Mouse (Mus musculus) heart, postnatal 10 days (tissue): ENCODE results near the gene Rtl8b. TPM values are rescaled to one million over a fixed set of nuclear protein-coding genes. Genes with fewer than 3 reads are reported as not detected.
"Not testable (repeated sequence)": the region's sequence is repeated elsewhere in the genome, so short reads cannot be mapped to it uniquely, and the experiment has no call there.

ENCODE experiments used
- DNase-seq, 2 experiments: peaks; one replicate each; pipeline ENCODE4 v3.0.0; 2021
- intact Hi-C: fragments of 180-260 bp; cut with DNase I; formaldehyde crosslinking; loops from one replicate; pipeline ENCODE4 v1.15.1; 2025
- total RNA-seq, 2 experiments: library from RNA; stranded (reverse); gene quantifications; 2 replicates each; pipeline ENCODE4 v1.2.3; 2021

The Rtl8b gene
- total RNA-seq: 100 to 1,000 TPM; 154 to 155 TPM

DNA sequence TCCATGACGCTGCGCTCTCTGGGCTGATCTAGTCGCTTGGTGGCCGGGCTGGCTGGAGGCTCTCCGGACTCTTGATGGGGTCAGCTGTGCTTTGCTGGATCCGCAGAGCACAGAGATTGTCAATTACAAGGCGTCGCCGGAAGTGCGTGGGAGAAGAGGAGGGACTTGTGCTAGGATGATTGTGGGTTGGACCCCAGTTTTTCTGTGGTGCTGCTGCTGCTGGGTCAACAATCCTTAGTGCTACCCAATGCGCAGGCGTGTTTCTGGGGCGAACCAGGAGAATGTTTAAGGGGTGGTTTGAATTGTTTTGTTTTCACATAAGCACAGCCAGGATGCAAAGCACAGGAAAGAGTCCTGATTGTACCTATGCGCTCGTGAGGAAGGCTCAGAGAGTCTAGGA, at the start of gene Rtl8b:
Gene Rtl8b, minus strand, starts transcription at position 115 of the 400 bp plus-strand sequence.
- intact Hi-C loops: loop anchor here (5.0 kb wide), 1 partner anchor 63 kb away; the partner anchor contains the start of genes Gm14597 and Rtl8c

GRCm38 (mm10) chrX:53716323-53717182, 46.3 kb upstream of the Rtl8b start:
- DNase-seq: peak; percentile 37 to 49
- intact Hi-C loops: no loop called here

More for the DNA sequence above, at the start of gene Rtl8b:
- DNase-seq: peak; percentile 86 to 87

DNA sequence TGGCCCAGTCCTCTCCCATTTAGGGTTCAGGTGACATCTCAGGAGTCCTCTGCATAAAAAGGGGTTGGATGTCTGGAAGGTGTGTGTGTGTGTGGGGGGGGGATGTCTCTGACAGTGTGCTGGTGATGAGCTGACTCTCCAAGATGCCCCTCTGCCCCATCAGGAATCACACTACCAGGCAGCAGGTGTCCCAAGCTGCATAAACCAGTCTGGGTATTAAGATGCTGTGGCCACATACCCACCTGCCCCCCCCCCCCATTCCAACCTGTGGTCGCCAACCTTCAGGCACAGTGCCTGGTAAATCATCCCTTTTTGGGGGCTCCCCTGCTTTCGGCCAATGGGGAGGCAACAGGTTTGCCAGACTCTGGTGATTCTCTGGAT, 45.7 kb upstream of the Rtl8b start:
- intact Hi-C loops: no loop called here
- no peak for DNase-seq

GRCm38 (mm10) chrX:53702673-53703072, 32.5 kb upstream of the Rtl8b start:
- no peak for DNase-seq
- intact Hi-C loops: no loop called here

- no peak for DNase-seq
- intact Hi-C loops: no loop called here
Measured at GRCm38 (mm10) chrX:53699225-53699624, 29.0 kb upstream of the Rtl8b start.

DNA sequence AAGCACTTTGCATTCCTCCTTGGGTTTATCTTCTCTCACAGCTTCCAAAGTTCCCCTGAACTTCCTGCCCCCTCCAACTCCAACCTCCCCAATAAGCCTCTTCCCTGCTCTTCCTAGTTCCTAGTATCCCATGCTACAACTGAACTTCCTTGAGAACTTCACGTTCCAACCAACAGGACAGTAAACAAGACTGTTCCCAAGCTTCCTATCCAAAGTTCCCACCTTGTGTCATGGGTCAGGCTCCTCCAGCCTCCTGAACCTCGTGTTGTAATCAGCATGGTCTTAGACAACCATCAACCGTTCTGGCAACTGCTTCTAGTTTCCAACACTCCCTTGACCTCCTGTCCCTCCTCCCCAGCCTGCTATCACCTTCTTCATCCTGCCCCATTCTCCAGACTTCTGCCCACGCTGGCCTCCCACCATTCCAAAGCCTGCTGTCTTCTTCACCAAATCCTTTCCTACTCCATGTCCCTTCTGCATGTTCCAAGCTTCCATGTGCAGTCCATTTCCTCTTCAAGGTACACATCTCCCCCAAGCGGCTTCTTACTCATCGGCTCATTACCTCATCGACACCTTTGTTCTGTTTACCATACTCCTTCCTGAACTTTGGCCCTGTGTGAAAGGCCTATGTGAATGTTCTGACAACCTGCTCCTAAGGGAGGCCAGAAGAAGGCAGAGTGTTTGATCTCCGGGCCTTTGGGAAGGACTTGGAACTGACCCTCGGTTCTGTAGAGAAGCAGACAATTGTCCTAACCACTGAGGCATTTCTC, 24.0 kb upstream of the Rtl8b start:
- no peak for DNase-seq
- intact Hi-C loops: no loop called here

GRCm38 (mm10) chrX:53693141-53693540, 22.9 kb upstream of the Rtl8b start:
- intact Hi-C loops: no loop called here

GRCm38 (mm10) chrX:53692065-53692464, 21.9 kb upstream of the Rtl8b start:
- intact Hi-C loops: no loop called here
- DNase-seq: no peak

More at GRCm38 (mm10) chrX:53693141-53693540, 22.9 kb upstream of the Rtl8b start:
- no peak for DNase-seq

- intact Hi-C loops, DNase-seq: not testable (repeated sequence)
Measured at GRCm38 (mm10) chrX:53684676-53685075, 14.5 kb upstream of the Rtl8b start.

DNA sequence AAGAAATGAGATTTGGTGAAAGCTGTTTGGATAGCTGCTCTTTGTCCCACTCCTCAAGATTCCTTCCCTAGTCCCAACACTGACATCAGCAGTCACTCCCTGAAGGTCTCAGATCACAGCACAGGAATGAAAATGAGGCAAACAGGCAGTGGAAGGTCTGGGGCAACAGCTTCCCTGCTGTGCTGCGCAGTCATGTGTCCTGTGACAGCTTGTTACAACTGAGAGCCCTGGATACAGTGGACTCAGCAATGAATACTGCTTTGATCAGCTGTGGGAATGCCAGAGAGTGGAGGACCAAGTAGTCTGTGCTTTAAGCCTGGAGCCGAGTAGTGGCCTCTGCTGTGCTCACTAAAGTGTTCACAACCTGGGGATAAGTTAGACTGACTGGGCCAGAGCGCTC, 12.4 kb upstream of the Rtl8b start:
- intact Hi-C loops, DNase-seq: not testable (repeated sequence)

DNA sequence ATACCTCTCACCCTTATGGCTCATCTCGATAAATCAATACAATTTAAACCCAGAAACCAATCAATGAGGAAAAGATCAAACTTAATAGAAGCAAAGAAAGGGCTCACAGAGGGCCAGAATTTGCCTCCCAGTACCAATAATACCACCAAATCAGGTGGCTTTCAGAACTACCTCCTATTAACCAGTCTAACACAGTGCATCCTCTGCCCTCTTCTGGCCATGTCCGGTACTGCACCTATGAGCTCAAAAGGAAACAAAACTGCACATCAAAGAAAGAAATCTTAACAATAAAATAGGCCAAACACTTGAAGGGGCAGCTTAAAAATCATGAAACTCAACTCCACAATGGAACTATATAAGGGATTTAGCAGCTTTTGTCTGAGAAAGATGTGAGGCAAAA, 6.7 kb upstream of the Rtl8b start:
- intact Hi-C loops: not testable (repeated sequence)
- DNase-seq: peak; percentile 51 to 76

DNA sequence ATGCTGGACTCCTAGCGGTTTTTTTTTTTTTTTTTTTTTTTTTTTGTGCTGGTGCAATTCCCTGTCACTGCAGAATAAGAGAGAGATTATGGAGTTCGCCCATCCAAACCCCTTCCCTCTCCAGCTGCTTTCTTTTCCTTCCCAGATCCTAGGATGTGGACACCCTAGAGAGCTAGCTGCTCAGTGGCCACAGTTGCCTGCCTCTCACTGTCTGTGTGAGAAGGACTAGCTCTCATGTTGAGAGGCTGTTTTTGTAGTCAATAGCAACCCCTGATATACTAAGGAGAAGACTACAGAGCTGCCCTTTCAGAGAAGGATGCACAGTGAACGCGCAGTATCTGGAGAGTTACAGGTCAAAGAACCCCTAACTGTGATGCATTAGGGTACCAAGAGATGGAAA, 488 bp upstream of the Rtl8b start:
- intact Hi-C loops: loop anchor here (5.0 kb wide), 1 partner anchor 63 kb away; the partner anchor contains the start of genes Gm14597 and Rtl8c
- DNase-seq: peak in 1 of 2 experiments; percentile 5

DNA sequence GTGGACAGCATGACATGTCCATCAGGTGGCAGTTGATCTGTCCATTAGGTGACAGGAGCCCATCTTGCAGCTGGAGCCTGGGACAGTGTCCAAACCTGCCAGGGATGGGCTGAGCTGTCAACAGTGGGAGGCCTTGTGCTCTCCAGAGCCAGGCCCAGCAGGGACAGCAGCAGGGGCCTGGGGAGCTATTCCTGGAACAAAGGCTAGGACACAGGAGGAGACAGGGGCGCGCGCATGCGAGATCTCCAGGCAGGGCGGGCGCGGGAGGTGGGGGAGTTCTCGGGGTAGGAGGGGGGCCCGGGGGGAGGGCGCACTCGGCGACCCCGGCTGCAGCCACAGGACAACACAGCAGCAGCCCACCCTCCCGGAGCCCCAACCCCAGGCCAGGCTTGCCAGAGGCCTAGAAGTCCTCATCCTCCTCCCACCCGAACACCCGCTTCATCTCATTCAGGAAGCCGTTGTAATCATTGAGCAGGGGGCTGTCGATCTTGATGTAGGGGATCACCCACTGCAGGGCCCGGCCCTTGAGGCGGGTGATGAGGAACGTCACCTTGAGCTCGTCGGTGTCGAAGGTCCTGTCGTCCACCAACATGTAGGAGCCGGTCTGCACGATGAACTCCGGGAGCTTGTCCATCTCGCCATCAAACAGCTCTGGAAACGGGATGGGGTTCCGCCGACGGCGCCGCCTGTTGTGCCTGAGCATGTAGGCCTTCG, 494 bp downstream of the Rtl8b start:
- not testable (repeated sequence) for DNase-seq
- intact Hi-C loops: loop anchor here (5.0 kb wide), 1 partner anchor 62 kb away; the partner anchor contains the start of genes Gm14597 and Rtl8c

DNA sequence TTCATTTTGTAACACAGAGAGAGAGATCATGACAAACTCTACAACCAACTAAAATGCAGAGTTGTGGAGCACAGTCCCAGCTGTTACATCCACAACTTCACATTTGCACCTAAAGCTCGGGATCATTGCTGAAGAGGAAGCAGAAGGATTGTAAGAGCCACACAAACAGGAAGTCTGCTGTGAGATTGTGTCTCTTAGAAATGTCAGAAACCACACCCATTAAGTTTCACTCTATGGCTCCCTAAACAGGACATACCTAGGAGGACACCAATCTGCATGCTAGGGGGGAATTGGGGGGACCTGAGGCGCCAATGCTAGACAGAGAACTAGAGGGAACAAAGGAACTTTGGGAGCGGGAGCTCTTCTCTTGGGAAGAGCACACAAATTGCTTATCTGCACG, 17.3 kb downstream of the Rtl8b start:
- DNase-seq, intact Hi-C loops: not testable (repeated sequence)

DNA sequence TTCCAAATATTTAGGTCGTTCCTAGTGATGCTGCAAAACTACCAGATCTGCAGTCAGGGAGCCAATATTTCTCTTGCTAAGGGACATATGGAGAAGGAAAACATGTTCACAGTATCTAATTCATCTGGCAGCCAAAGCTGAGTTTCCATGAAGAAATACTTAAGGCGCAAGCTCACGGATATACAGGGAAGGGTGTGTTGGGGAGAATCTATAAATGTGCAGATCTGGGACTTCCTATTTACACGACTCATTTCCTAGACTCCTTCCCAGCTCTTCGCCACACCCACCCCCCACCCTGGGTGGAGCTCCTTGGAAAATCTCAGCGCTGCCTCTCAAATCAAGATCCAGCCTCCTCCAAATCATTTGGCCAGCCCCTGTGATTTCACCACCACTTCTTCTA, 24.3 kb downstream of the Rtl8b start:
- no peak for DNase-seq
- intact Hi-C loops: no loop called here

- DNase-seq: peak; percentile 88
- intact Hi-C loops: not testable (repeated sequence)
Measured at GRCm38 (mm10) chrX:53642980-53643961, 26.9 kb downstream of the Rtl8b start, which contains the start of gene Rtl8a. Gene Rtl8a (minus strand): TSS chrX:53643682.

- intact Hi-C loops: not testable (repeated sequence)
- DNase-seq: peak; percentile 5 to 7
Measured at GRCm38 (mm10) chrX:53642604-53642979, 27.6 kb downstream of the Rtl8b start.

DNA sequence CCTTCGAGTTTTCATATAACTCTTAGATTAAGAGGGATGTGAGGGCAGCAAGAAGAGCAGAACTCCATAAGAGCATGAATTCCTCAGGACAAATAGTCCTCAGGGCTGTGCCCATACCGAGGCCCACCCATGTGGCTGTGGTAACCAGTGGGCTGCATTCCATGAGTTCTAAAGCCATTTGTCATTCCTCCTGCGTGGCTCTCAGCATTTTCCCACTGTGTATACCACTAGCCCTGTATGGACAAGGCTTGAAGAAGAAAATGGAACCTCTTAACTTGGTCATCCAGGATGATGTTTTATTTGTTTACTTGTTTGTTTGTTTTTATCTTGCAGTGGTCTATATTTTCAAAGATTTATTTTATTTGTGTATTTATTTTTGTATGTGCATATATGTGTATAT, 32.1 kb downstream of the Rtl8b start:
- DNase-seq, intact Hi-C loops: not testable (repeated sequence)
